Mouse (Mus musculus) spleen, adult 2 months (tissue): Measurements from ENCODE around the gene Gm813. TPM values are rescaled to one million over a fixed set of nuclear protein-coding genes. Genes with fewer than 3 reads are reported as not detected.
"Not testable (repeated sequence)": the region's sequence is repeated elsewhere in the genome, so short reads cannot be mapped to it uniquely, and the experiment has no call there.

Source experiments
- DNase-seq, 2 experiments: peaks; one replicate each; pipeline versions ENCODE4 v3.0.0 to v3.0.0-alpha.2; 2012 to 2021; ENCODE audit warnings: low spot score in 2 of 2, low read depth in 1 of 2
- H3K27ac ChIP-seq: fragments of 200-500 bp; 2 replicates; pipeline ENCODE4 v1.5.1; 2012; ENCODE audit warnings: low read length, inconsistent platforms; ENCODE audit not compliant: insufficient read depth
- H3K27me3 ChIP-seq: fragments of 200-500 bp; 2 replicates; pipeline ENCODE4 v1.6.1; 2012; ENCODE audit warnings: mild to moderate bottlenecking, moderate library complexity, low read length, inconsistent platforms; ENCODE audit not compliant: control insufficient read depth, insufficient read depth
- H3K36me3 ChIP-seq: fragments of 200-500 bp; 2 replicates; pipeline ENCODE4 v1.6.1; 2012; ENCODE audit warnings: mild to moderate bottlenecking, low read length, inconsistent platforms; ENCODE audit not compliant: control insufficient read depth, insufficient read depth
- H3K4me1 ChIP-seq: fragments of 200-500 bp; 2 replicates; pipeline ENCODE4 v1.6.1; 2011; ENCODE audit warnings: inconsistent platforms; ENCODE audit not compliant: control insufficient read depth, insufficient read depth, insufficient read length
- H3K4me3 ChIP-seq: fragments of 200-500 bp; 2 replicates; pipeline ENCODE4 v1.5.1; 2011; ENCODE audit warnings: mild to moderate bottlenecking, inconsistent platforms; ENCODE audit not compliant: insufficient read depth, insufficient read length; ENCODE audit errors: extremely low read depth
- CTCF ChIP-seq: fragments of 200-500 bp; IDR thresholded peaks from 2 replicates; pipeline ENCODE4 v1.5.1; 2011; ENCODE audit warnings: mild to moderate bottlenecking, inconsistent platforms; ENCODE audit not compliant: insufficient read depth, insufficient read length, insufficient replicate concordance; ENCODE audit errors: extremely low read depth
- POLR2A ChIP-seq: fragments of 200-500 bp; IDR thresholded peaks from 2 replicates; pipeline ENCODE4 v1.6.1; 2011; ENCODE audit warnings: low read depth, low read length, inconsistent platforms
- WGBS: fragments of 180-500 bp; shearing (Covaris S2); methylation state at CpG from one replicate; pipeline ENCODE4 v1.1.7; 2018; 5-methylcytosine and 5-hydroxymethylcytosine counted together
- polyA plus RNA-seq: library from polyadenylated mRNA; depleted of rRNA; stranded (reverse); fragments of >200 nt; gene quantifications from 2 replicates; pipeline ENCODE4 v1.2.3, GENCODE M21; 2012; rRNA removed

Gm813 gene
- not detected in 2 replicates for polyA plus RNA-seq

DNA sequence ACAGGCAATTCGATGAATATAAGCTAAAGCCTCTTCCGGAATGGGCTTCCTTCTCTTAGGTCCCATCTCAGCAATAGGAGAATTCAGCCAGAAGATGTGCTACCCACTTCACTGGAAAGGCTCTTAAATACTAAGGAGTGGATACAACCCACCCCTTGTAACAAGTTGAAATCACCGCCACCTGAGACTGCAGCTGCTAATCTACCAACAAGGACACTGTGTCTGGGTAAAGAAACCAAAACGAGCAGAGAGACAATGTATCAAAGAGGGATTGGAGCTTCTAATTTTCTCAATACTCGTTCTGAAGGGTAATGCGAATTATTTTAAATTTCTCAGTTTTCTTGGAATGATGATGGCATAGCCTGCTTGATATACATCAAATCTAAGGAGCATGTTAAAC, at the start of gene Gm813:
Gene Gm813 (minus strand): TSS at position 101 of the 400 bp plus-strand sequence.
- H3K27ac ChIP-seq: no peak within 1 kb of the TSS
- no peak within 1 kb of the TSS for H3K4me3 ChIP-seq
- no peaks in the 10 kb centered on the region for H3K4me1 ChIP-seq
- 87% methylated on average over 6 of the region's 6 CpGs for WGBS
- DNase-seq: no peak
- no peaks in the 10 kb centered on the region for H3K27me3 ChIP-seq
- TF ChIP-seq CTCF: no peak
- no peak for TF ChIP-seq POLR2A
- H3K36me3 ChIP-seq: no peaks in the 10 kb centered on the region

DNA sequence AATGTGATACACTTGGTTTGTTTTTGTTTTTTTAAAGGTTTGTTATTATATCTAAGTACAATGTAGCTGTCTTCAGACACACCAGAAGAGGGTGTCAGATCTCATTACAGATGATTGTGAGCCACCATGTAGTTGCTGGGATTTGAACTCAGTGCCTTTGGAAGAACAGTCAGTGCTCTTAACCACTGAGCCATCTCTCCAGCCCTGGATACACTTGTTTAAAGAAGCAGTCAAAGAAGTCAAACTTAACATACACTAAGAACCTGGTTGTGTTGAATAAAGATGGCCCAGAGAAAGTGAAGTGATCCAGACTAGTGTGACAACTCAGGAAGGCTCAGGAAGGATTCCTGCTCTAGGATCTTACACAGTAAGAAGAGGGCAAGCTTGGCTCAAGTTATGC, 48.4 kb upstream of the Gm813 start:
- DNase-seq, H3K36me3 ChIP-seq, H3K4me1 ChIP-seq, H3K27ac ChIP-seq, H3K27me3 ChIP-seq, H3K4me3 ChIP-seq: not testable (repeated sequence)

DNA sequence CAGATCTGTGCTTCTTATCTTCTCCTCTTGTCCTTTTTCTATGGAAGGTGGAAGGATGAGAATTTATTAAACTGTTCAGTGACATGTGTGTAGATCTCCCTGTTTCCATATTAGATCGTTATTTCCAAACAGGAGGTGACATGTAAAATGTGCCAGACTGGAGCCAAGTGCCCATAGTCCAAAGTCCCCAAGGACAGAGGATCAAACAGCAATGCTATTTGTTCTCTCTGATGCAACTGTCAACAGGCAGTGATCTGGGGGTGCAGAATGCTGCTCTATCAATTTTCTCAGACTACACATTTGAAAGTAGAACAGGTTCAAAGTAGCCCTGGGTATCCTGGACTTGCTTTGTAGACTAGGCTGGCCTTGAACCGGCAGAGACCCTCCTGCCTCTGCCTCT, 47.0 kb upstream of the Gm813 start:
- DNase-seq: no peak
- Histone ChIP-seq H3K36me3 (no peaks in the 10 kb centered on the region), H3K27ac (no peak overlapping the region), H3K4me3 (no peak overlapping the region), H3K27me3 (no peaks in the 10 kb centered on the region), H3K4me1 (no peaks in the 10 kb centered on the region)
- 95% methylated on average over 2 of the region's 2 CpGs for WGBS
- TF ChIP-seq POLR2A (no peak), CTCF (no peak)

DNA sequence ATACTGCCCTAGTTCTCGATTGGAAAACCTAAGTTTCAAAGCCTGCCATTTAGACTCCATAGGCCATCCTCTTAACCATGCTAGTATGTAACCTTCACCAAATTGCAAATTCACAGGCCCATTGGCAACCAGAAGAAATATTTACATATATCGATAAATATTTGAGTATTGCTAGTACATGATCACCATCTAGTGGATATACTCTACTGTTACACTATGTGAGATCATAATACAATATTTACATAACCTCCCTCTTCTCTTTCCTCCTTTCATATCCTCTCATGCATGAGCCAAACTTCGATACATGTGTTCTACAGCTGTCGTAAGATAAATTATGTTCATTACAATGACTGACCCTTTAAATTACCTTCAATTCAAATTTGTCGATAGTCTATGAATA, 46.2 kb upstream of the Gm813 start:
- Histone ChIP-seq H3K4me3 (no peak overlapping the region), H3K27ac (no peak overlapping the region), H3K36me3 (no peaks in the 10 kb centered on the region), H3K27me3 (no peaks in the 10 kb centered on the region), H3K4me1 (no peaks in the 10 kb centered on the region)
- no peak for DNase-seq
- TF ChIP-seq POLR2A (no peak), CTCF (no peak)
- WGBS: 49% methylated on average over 5 of the region's 5 CpGs

DNA sequence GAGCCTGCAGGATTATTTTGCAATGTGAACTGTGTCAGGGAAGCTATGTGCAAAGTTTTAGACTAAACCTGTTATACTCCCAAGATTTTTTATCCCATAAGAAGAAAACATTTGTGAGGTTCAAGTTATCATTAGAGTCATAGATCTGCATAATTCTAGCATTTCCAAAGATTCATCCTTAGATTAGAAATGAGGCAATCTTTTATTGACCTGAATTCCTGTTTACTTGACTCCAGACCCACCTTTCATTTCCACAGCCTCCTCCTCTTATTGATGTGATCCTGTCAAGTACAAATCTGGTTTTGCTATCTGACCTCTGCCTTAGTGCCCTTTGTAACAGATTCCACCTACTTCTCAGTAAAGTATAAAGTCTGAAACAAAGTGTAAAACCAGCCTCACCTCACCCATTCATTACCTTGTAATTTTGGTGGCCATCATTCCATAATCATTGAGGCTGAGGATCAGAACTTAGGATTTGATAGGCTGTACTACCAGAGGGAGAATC, 45.6 kb upstream of the Gm813 start:
- Histone ChIP-seq H3K27me3 (no peaks in the 10 kb centered on the region), H3K4me3 (no peak overlapping the region), H3K36me3 (no peaks in the 10 kb centered on the region), H3K4me1 (no peaks in the 10 kb centered on the region), H3K27ac (no peak overlapping the region)
- no peak for DNase-seq
- no peak for TF ChIP-seq POLR2A
- TF ChIP-seq CTCF: no peak

DNA sequence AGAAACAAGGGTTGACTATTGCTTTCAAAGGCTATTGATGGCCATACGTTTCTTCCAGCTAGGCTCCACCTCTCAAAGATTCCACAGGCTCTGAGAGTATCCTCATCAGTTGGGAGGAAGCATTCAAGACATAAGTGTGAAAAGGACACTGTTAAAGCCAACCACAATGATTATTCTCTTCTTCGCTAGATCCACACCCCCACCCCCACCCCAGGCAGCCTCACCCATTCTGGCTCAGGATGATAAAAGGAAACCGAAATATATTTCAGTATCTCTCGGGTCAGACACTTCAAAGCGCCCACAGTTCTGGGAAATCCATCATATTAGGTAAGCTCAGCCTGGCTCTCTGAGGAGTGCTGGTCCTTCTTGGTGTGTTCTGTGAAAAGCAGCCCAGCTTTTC, 45.0 kb upstream of the Gm813 start:
- H3K27me3 ChIP-seq: no peaks in the 10 kb centered on the region
- no peaks in the 10 kb centered on the region for H3K36me3 ChIP-seq
- H3K27ac ChIP-seq: peak overlapping the region; percentile 20; the same call in 1 of the 2 replicates
- no peaks in the 10 kb centered on the region for H3K4me1 ChIP-seq
- WGBS: 64% methylated on average over 5 of the region's 5 CpGs
- TF ChIP-seq CTCF (no peak), POLR2A (no peak)
- H3K4me3 ChIP-seq: no peak overlapping the region
- DNase-seq: no peak

DNA sequence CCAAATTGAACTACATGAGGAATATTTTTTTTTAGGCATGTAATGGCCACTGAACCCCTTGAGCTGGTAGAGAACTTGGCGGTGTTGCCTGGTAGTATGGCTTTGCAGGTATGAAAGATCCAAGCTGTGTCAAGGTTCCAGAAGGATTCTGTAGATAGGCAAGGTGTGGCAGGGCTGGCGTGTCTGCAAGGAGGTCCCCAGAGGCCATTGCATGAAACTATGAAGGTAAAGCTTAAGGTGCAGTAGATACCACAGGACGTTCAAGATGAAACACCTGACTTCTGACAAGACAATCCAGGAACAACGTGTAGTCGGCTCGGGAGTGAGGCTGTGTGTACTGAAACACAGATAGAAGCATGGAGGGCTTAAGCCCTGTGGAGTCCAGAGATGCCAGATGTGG, 41.9 kb upstream of the Gm813 start:
- WGBS: 88% methylated on average over 6 of the region's 6 CpGs
- H3K27me3 ChIP-seq: no peaks in the 10 kb centered on the region
- DNase-seq: no peak
- H3K36me3 ChIP-seq: no peaks in the 10 kb centered on the region
- H3K4me1 ChIP-seq: no peaks in the 10 kb centered on the region
- TF ChIP-seq POLR2A: no peak
- no peak for TF ChIP-seq CTCF
- H3K27ac ChIP-seq: no peak overlapping the region
- no peak overlapping the region for H3K4me3 ChIP-seq
